Mouse (Mus musculus) hindlimb bud, embryonic 11.5 days (tissue): ENCODE measurements around the gene Erc1.

Experiments
- DNase-seq: peaks from one replicate; pipeline ENCODE4 v3.0.0-alpha.2; 2012; ENCODE audit warnings: low read depth, low spot score; ENCODE audit errors: extremely low spot score

Gene Erc1

DNA sequence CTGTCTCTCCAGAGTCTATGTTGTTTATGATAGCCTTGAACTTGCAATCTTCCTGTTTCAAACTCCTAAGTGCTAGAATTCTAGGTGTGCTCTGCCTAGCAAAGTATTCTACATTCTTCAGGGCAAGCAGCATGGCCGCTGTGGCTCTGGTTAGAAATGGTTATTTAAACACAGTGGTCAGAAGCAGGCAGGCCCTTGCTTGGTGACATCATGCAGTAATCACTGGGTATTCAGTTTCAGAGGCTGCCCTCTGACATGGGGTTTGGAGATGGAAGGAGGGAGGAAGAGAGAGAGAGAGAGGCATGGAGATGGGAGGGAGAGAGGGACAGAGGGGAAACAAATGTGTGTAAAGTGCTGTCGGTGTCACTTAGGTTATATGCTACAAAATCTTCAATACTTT is 246.6 kb downstream of the Erc1 start:
- DNase-seq = no peak

DNA sequence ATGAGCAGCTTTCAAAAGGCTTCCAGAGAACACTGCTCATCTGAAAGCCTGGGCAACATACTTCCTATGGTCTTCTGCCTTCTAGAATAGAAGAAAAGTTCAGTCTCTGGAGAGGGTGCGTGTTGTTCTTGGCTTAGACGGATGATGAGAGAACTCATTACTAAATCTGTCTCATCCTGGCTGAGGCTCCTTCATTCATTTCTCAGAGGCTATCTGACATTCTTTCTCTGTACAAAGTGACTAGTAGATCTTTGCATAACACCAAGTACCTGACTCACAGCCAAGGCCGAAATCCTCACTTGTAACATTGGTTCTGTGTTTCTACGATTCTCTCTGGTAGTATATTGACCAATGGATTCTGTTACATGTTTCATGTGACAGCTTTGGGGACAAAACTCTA is 252.5 kb downstream of the Erc1 start:
- no peak for DNase-seq

DNA sequence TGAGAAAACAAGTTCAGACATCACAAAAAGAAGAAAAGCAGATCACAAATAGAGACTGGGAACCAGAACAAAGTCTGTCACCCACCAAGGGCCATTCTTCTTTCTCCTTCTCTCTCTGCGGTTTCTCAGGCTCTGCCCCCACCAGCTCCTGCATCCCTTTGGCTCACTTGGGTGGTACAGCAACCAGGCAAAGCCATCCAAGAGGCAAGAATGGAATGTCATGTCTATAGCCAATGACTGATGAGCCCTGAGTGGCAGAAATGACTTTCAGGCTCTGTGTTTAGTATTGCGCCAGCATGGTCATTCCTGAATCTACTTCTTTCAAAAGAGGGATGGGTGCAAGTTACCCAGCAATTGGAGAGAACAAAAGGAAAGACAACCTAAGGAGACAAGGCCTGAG is 257.1 kb downstream of the Erc1 start:
- no peak for DNase-seq

DNA sequence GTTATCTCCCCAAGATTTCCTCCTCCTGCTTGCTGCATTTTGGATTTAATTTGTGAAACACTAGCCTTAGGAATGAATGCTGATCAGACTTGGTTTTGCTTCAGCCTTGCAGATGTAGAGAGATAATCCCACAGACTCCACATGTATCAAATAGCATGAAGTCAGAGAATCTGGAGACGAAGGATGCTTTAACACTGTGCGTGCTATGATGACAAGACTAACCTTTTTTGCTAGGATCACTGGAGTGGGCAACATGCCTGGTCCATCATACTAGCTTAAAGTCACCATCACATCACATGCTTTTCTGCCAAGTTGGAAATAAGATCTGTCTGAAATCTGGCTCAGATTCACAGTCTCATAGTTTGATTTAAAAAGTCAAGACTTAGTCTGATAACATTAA is 260.1 kb downstream of the Erc1 start:
- no peak for DNase-seq

DNA sequence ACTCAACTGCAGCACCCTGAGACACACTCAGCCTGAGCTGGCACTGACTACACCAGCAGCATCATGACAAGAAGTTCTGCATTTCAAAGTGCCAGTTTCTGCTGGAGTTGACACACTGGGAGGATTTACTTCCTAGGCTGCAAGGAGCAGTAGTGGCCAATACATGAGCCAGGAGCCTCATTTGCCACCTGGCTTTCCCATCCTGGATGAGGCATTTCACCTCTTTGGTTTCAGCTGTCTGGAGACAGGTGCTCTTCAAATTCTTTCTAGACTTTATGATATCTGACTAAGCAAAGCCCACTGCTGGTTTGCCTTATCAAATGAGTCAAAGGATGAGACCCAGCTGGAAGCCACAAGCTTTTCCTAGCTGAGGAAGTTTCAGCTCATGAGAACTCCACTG is 260.5 kb downstream of the Erc1 start:
- no peak for DNase-seq

DNA sequence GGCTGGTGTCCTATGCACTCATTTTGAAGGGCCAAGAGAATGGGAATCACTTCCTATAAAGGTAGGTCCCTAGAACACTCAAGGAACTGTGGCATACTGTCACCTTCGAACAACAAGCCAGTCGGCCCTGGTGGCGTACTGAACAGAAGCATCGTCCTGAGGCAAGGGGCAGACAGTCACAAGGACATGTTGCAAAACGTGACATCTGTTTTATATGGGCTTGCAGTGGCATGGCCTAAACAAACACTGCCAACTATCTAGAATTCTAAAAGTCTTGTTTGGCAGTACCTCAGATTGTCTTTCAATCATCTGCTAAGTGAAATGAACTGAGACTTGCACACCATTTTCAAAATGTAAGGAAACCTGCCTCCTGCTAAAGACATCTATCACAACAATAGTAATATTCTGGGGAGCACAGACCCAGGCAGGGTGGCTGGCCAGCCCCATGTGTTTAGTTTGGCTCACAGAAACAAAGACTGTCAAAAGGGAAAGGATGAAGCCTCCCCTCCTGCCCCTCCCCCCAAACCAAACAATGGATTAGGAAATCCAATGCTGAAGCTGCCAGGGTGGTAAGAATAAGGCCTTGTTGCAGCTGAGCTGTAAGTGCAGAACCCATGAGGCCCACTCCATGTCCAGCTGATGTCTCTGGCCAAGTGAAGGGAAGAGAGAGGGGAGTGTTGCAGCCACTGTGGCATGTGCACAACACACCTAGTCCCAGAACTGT is 262.2 kb downstream of the Erc1 start:
- no peak for DNase-seq

GRCm38 (mm10) chr6:119584061-119584460 is 263.9 kb downstream of the Erc1 start:
- no peak for DNase-seq

- no peak for DNase-seq
Measured at GRCm38 (mm10) chr6:119583165-119583564, 264.8 kb downstream of the Erc1 start.

DNA sequence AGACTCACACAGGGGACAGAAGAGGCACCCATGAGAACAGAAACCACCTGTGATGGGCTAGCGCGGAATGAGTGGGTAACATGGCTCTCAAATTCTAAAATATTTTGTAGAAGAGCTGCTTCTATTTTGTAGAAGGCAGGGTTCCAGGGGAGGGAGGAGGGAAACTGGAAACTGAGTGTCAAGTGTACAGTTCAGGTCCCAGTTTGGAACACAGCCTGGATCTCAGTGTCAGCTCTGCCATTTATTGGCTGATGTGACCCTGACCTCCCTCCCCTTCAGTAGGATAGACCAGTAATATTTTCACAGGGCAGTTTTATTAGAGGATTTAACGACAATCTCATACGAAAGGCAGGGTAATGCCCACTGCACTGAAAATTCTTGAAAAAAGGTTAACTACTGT is 271.3 kb downstream of the Erc1 start:
- no peak for DNase-seq

- DNase-seq = no peak
Measured at GRCm38 (mm10) chr6:119575331-119575730, 272.6 kb downstream of the Erc1 start.

DNA sequence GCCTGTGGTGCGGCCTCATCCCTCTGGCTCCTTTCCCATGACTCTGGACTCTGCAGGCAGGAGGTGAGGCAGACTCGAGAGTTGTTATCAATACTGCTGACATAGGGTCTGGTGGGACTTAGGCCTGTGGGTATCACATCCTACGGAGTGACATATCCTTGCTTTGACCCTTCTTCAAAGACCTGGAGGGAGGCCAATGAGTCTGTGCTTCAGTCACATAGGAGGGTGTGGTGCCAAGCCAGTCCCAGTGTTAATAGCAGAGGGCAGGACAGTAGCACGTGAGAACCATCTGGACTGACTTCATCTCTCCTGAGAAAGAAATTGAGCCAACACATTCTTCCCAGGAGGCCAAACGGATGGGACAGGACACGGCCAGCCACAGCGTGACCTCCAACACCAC is 275.7 kb downstream of the Erc1 start:
- DNase-seq = no peak

GRCm38 (mm10) chr6:119570797-119571196 is 277.2 kb downstream of the Erc1 start:
- DNase-seq = no peak

DNA sequence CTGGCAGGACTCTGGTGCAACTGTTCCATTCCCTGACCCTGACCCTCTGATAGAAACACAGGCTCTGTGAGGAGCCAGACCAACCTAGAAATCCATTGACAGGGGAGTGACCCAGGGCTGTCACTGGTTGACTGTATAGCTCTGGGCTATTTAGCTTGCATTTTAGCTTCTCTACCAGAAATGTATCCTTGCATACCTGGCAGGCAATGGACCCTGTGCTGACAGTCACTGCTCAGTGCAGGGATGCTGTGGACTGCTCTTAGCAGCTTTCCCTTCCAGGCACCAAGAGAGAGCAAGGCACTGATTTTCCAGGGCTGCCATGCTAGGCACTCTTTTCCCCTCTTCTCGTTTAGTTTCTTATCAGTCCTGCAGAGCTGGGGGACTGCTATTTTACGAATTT is 279.6 kb downstream of the Erc1 start:
- DNase-seq = no peak

DNA sequence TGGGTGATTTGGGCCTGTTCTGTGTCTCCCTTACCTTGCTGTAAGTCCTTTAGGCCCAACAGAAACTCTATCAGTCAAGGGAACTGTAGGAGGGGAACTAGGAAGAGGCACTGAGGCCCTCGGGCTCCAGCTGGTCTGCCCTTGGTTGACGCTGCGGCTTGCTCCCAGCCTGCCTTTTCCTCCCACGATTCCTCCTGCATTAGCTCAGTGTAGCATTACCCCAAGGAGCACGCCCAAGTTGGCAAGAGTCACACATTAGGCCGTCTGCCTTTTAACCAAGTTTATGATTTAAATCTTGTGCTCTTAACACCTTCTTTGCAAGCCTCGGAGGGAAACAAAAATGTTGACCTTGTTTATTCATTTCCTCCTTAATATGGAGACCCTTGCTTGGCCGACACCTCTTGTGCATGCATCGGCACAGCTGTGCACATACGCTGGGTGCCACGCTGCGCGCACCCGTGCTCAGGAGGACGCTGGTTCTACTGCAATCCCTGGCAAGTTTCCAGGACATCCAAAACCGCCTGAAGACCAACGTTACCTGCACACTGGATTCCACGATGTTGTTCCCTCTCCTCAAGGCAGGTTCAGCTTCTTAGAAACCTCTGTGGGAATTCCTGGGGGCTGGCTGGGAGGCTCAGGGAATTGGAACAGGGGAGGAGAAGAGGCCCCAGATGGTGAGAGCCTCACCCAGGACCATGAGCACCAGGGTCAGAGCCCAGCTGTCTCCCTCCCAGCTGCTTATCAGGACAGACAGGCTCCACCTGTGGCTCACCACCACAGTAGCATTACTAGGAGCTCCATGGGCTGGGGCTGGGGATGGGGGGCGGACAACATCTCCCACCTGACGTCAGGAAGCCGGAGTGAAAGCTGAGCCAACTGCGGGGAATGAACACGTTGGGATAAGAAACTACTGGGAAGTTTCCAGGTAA is 282.3 kb downstream of the Erc1 start:
- no peak for DNase-seq

DNA sequence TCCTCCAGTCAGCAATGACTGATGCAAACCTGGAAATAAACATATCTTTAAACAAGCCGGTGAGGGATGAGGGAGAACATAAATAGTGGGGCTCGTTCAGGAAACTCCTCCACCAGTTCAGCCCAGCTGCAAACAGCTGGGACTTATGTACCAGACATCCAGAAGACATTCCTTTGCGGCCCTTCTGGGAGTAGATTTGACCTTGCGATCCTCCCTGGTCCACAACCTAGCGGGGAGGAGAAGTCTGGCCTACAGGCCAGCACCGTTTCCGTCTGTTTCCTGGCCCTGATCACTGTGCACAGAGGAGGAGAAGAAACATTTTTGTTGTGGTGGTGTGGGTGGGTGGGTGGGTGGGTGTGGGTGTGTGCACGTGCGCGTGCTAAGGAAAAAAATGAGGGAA is 285.4 kb downstream of the Erc1 start:
- no peak for DNase-seq

DNA sequence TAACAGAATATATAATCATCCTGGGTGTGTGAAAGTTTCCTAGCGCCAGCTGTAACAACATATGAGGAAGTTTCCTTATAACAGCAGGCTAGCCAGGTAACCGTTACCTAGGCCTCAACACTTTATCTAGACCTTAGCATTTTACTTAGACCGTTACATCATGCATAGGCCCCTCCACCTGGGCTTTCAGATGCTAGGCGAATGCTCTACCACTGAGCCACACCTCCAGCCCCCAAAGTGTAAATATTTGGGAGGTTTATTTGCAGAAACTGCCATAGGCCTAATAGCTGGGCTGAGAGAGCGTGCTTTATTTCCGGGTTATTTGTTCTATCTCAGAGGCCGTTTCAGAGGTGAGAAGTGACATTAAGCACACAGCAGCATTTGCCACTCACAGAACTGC is 289.1 kb downstream of the Erc1 start:
- no peak for DNase-seq

DNA sequence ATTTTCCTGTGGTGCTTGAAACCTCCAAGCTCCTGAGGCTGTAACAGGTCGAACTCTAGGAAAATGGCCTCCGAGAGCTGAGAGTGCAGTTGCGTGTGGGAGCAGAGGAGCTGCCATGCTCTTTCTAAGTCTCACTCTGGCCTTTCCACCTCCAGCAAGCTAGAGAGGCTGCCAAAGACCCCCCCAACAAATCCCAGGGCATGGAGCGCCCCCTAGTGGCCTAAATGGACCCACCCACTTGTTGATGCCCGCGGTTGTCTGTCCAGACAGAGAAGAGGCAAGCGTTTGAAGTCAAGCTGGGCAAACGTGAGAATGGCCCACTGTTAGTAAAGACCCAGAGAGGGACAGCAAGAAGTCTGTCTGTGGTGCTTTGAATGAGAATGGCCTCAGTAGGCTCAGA is 293.5 kb downstream of the Erc1 start:
- no peak for DNase-seq

DNA sequence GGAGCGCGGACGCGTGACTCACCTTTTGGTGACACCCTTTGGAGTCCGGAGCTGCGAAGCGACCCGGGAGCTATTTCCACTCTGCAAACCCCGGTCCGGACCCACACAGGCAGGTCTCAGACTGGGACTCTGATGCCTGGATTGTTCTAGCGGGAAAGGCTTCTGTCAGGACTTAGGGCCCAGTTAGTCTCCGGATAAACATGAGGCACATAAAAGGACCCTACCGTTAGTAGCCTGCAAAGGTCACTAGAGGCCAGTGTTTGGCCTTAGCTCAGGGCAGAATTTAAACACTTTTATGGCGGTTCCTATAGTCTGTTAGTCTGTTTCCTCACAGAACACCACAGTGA is 303.5 kb downstream of the Erc1 start:
- peak; percentile 50 for DNase-seq

DNA sequence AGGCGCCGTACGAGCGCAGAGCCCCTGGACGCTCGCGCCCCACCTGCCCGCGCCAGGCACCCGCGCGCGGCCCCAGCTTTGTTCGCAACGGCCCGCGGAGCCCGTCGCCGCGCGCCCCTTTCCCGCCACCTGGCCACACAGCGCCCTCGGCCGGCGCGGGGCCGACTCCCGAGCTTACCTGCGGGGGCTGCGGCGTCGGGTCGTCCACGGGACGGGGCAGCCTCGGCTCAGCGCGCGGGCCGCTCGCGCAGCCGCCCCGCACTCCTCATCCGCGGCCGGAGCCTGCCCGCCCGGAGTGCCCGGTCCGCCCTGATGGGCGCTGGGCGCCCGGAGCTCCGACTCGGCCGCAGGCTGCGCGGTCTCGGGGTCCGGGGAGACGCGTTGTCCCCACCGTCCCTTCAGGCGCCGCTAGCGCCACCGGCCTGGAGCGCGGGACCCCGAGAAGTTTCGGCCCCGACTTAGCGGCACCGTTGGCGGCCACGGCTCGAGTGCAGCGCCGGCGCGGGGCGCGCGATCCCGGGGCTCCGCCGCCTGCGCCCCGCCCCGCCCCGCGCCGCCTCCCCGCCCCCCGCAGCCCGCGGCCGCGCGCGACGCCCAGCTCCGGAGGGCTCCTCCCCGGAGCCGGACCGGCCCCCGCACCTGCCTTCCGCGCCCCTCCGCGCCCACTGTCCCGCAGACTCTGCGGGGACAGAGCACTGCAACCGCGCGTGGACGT is 304.0 kb downstream of the Erc1 start, which contains the start of gene Wnt5b:
Wnt5b (minus strand) TSS at position 545 of the 715 bp plus-strand sequence.
- no peak for DNase-seq

DNA sequence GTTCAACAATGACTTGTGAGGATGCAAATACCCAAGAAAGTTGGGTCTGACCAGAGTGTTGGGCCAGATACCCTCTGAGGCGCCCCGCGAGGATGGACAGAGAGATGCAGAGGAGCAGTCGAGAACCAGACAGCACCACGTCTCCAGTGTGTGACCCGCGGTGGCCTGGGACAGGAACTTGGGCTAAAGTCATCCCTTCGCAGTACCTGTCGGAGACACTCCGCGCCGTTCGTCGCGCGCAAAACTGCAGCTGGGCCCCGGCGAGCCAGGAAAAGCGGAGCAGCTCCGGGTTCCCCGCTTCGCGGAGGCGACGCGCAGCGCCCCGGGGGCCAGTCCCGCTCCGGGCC is 304.5 kb downstream of the Erc1 start:
- DNase-seq = no peak

GRCm38 (mm10) chr6:119535867-119536266 is 312.1 kb downstream of the Erc1 start:
- DNase-seq = no peak

DNA sequence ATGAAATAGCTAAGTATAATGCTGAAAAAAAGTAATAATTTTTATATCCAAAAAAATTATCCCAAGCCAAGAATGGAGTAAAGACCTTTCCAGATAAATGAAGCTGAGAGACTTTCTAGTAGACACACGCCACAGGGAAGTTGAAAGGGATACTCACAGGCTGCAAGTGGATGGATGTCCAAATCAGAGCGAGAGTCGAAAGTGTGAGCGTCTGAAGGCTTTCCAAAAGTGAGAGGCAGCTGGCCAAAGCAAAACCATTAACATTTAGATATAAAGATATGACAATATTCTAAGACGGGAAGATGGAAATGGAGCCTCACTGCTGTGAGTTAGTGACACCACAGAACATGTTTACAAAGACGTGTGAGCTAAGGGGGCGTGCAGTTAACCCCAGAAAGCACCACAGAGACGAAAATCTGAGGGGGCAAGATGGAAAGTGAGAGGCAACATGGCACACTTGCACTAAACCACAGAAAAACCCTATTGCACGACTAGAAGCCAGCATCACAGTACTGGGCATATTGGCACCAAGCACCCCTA is 314.7 kb downstream of the Erc1 start:
- no peak for DNase-seq
